Mouse (Mus musculus): ENCODE data around the gene Unc93a2. TPM values are rescaled to one million over a fixed set of nuclear protein-coding genes. Genes with fewer than 3 reads are reported as not detected.

The Unc93a2 gene
- 2.3 TPM for polyA plus RNA-seq (2014; fragmentation: Illumina TruSeq; extraction: RNeasy Lipid Tissue Mini Kit (QIAGEN cat#74804); ENCODE audit: low read depth, low replicate concordance)

GRCm38 (mm10) chr17:7385364-7385763 lies at the start of gene Unc93a2:
Gene Unc93a2 (minus strand): TSS chr17:7385464.

GRCm38 (mm10) chr17:7371879-7372278 lies 13.4 kb downstream of the Unc93a2 start, which contains the start of gene Gm49630:
Gene Gm49630 (minus strand): TSS chr17:7371979.

GRCm38 (mm10) chr17:7352596-7352995 lies 32.7 kb downstream of the Unc93a2 start, which contains the start of gene Ttll2:
Gene Ttll2 (minus strand): TSS chr17:7352696.

GRCm38 (mm10) chr17:7324346-7324745 lies 60.9 kb downstream of the Unc93a2 start, which contains the start of gene Tcp10a:
Gene Tcp10a (plus strand): TSS chr17:7324646.

Other genes with a start within 250 kb of the Unc93a2 start
- 0.16 TPM for gene Rps6ka2, start 215.3 kb downstream of the Unc93a2 start, polyA plus RNA-seq (2014; fragmentation: Illumina TruSeq; extraction: RNeasy Lipid Tissue Mini Kit (QIAGEN cat#74804); ENCODE audit: low read depth, low replicate concordance)
- gene Tcp10a, start 60.8 kb downstream of the Unc93a2 start, polyA plus RNA-seq (2014; fragmentation: Illumina TruSeq; extraction: RNeasy Lipid Tissue Mini Kit (QIAGEN cat#74804); ENCODE audit: low read depth, low replicate concordance), result not detected
- gene Ttll2, start 32.8 kb downstream of the Unc93a2 start, polyA plus RNA-seq (2014; fragmentation: Illumina TruSeq; extraction: RNeasy Lipid Tissue Mini Kit (QIAGEN cat#74804); ENCODE audit: low read depth, low replicate concordance), result not detected
- not detected for gene Gm49630, start 13.5 kb downstream of the Unc93a2 start, polyA plus RNA-seq (2014; fragmentation: Illumina TruSeq; extraction: RNeasy Lipid Tissue Mini Kit (QIAGEN cat#74804); ENCODE audit: low read depth, low replicate concordance)

Measured in liver, adult 10 weeks (tissue).